Mouse (Mus musculus) midbrain, embryonic 14.5 days (tissue): ENCODE data around the gene Rnf225. TPM values are rescaled to one million over a fixed set of nuclear protein-coding genes. Genes with fewer than 3 reads are reported as not detected.

Experiments
- polyA plus RNA-seq: library from polyadenylated mRNA; unstranded; fragments of >200 nt; fragmentation: Nextera tagmentation; extraction: Ambion mirVana; gene quantifications from 2 replicates; pipeline ENCODE4 v1.2.1, GENCODE M21; 2014

Gene Rnf225
- polyA plus RNA-seq, 1 experiment from 2014 or later = 0.64 TPM

Other genes with a start within 250 kb of the Rnf225 start
- gene Vmn2r55, start 242.4 kb upstream of the Rnf225 start, polyA plus RNA-seq = not detected in 2 replicates
- not detected in 2 replicates for gene Vmn2r56, start 192.4 kb upstream of the Rnf225 start, polyA plus RNA-seq
- gene Zscan18, start 123.8 kb upstream of the Rnf225 start, polyA plus RNA-seq = 25.5 and 26.3 TPM in 2 replicates
- 35.5 and 37.9 TPM in 2 replicates for gene Zfp329, start 108.6 kb upstream of the Rnf225 start, polyA plus RNA-seq
- gene Zfp110, start 92.7 kb upstream of the Rnf225 start, polyA plus RNA-seq = 22.9 and 28.0 TPM in 2 replicates
- gene Zfp128, start 46.2 kb upstream of the Rnf225 start, polyA plus RNA-seq = 8.6 and 9.0 TPM in 2 replicates
- 9.9 and 13.0 TPM in 2 replicates for gene Zscan22, start 29.6 kb upstream of the Rnf225 start, polyA plus RNA-seq
- 749 and 858 TPM in 2 replicates for gene Rps5, start 5.1 kb upstream of the Rnf225 start, polyA plus RNA-seq
- gene Zfp324, start 38.4 kb downstream of the Rnf225 start, polyA plus RNA-seq = 12.0 and 14.4 TPM in 2 replicates
- 8.7 and 8.9 TPM in 2 replicates for gene Zfp446, start 50.4 kb downstream of the Rnf225 start, polyA plus RNA-seq
- gene Slc27a5, start 70.8 kb downstream of the Rnf225 start, polyA plus RNA-seq = 0.24 and 0.31 TPM in 2 replicates
- 293 and 309 TPM in 2 replicates for gene Trim28, start 71.7 kb downstream of the Rnf225 start, polyA plus RNA-seq
- gene Zbtb45, start 82.6 kb downstream of the Rnf225 start, polyA plus RNA-seq = 42.4 and 42.5 TPM in 2 replicates
- 188 and 205 TPM in 2 replicates for gene Chmp2a, start 107.4 kb downstream of the Rnf225 start, polyA plus RNA-seq
- gene Ube2m, start 110.9 kb downstream of the Rnf225 start, polyA plus RNA-seq = 149 and 181 TPM in 2 replicates
- gene Mzf1, start 127.3 kb downstream of the Rnf225 start, polyA plus RNA-seq = 6.1 and 7.6 TPM in 2 replicates
- gene Vmn1r85, start 167.8 kb downstream of the Rnf225 start, polyA plus RNA-seq = 0.09 TPM in 1 of 2 replicates, not detected in the other
- not detected in 2 replicates for gene Vmn1r86, start 192.5 kb downstream of the Rnf225 start, polyA plus RNA-seq
- not detected in 2 replicates for gene Vmn1r87, start 212.7 kb downstream of the Rnf225 start, polyA plus RNA-seq
- not detected in 2 replicates for gene Vmn1r88, start 232.2 kb downstream of the Rnf225 start, polyA plus RNA-seq